Mouse (Mus musculus): ENCODE measurements around the gene Tmem203.

Gene Tmem203

DNA sequence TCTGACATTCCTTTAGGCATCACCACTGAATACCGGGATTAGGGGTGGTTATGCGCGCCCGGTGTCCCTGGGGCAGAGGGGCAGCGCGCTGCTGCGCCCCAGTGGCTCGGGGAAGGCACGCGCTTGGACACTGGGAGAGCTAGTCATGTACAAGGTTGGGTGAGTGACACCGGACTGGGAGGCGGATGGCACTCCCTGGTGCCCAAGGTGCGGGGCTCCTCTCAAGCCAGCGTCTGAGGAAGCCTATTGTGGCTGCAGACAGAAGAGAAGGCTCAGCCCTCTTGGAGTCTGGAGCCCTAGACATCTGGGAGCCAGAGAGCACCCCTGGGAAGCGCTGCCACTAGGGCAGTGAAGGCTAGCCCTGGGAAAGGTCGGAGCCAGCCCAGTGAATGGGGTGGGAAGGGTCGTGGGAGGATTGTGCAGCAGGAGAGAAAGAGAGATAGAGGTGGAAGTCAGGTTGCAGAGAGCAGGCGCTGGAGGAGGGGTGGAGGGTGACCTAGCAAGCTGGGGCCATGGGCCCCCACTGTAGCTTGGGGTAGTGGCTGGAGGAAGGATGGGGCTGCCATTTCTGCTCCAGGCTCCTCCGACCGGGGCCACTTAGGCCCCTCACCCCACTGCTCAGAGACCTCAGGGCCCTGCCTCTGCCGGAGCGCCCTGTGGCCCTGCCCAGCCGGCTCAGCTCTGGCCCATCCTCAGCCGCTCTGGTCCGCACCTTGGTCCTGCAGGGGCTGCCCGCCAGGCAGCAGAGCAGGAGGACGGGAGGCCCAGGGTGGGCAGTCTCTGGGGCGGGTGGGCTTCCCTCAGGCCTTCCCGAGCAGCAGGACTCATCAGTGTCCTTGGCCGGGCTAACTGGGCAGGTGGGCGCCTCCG is 36.2 kb downstream of the Tmem203 start:
- no peak for DNase-seq (ENCODE audit: low spot score)

DNA sequence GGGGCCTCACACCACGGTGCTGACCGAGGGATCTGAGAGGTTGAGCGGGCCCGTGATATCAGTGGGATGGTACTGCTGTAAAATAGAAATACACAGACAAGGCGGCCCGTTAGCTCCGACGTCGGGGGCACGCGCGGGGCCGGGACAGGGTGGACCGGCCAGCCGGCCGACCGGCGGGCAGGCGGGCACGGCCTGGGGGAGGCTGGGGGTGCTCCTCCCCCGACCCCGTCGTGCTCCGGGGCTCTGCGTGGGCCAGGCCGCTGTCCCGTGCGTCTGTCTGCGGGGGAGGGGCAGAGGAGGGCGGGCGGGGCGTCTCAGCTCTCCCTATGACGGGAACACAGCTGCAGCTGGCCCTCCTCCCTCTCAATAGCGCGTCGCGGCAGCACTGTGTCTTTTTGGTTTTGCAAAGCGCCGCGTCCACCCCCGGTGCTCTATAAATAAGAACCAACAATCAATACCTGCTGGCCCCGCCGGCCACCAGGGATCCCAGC is 36.9 kb downstream of the Tmem203 start:
- DNase-seq (ENCODE audit: low spot score): no peak

- no peak for DNase-seq (ENCODE audit: low spot score)
These were observed 37.6 kb downstream of the Tmem203 start for GRCm38 (mm10) chr2:25292856-25293255.

- no peak for DNase-seq (ENCODE audit: low spot score)
These were observed 38.5 kb downstream of the Tmem203 start for GRCm38 (mm10) chr2:25293706-25294105.

- DNase-seq (ENCODE audit: low spot score): no peak
These were observed 41.9 kb downstream of the Tmem203 start for GRCm38 (mm10) chr2:25297093-25297492.

GRCm38 (mm10) chr2:25298046-25298445 is 42.8 kb downstream of the Tmem203 start:
- DNase-seq (ENCODE audit: low spot score): no peak

DNA sequence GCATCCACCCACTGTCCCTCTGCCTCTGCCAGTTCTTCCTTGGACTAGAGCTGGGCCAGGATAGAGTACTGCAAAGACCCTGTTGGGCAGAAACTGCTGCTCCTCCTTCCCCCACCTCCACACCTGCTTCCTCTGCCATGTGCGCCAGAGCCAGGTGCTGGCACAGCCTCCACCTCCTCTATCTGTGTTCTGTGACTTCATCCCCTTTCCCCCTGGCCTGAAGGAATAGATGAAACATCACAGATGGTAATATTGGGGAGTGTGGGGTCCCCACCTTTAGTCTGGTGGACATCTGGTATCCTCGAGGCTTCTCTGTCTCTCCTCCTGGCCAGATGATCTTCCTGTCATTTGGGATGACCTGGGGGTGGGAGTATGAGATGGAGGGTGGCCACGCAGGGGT is 48.2 kb downstream of the Tmem203 start:
- no peak for DNase-seq (ENCODE audit: low spot score)

- DNase-seq (ENCODE audit: low spot score): no peak
These were observed 48.9 kb downstream of the Tmem203 start for GRCm38 (mm10) chr2:25303931-25304656.

DNA sequence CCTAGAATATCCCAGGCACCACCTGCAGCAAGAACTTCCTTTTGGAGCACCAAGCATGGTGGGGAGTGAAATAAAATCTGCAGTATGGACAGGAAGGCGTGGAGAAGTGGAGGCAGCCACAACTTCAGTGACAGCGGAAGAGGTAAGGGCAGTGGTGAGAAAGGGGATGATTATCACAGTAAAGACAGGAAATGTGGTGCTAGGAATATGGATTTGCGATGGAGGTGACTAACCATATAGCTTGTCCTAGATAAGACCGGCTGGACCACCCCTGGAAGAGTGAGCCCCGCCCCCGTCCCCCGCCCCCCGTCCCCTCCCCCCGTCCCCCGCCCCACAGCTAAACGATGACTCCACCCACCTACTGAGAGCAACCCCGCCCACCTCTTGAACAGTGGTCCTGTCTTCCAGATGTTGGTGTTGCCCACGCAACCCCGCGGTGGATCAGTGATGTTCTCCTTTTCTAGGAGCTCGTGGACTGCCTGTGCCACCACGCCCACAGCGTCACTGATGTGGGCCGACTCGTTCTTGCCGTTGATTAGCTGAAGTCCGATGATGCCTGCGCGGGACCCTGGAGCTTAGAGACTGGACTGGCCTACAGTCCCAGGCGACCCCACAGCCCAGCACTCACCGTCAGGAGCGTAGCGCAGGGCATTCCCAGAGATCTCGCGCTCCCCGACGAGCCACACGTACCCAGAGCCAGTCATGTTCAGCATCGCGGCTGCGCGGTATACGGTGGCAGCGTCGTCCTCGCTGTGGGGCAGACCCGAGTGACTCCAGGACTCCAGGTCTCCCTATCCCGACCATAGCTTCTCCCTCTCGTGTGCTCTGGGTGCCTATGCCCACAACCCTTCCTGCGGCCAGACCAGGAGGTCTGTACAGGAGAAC is 49.7 kb downstream of the Tmem203 start:
- no peak for DNase-seq (ENCODE audit: low spot score)
